Mouse (Mus musculus) intestine, embryonic 14.5 days (tissue): ENCODE data around the gene Batf. TPM values are rescaled to one million over a fixed set of nuclear protein-coding genes. Genes with fewer than 3 reads are reported as not detected.

Source experiments
- ATAC-seq: fragments of 200-750 bp; cut with Nextera tagmentation; replicated peaks from 2 replicates; pipeline ENCODE4 v1.8.0; 2017; ENCODE audit warnings: low read depth, moderate number of reproducible peaks, moderate TSS enrichment, moderate library complexity; ENCODE audit not compliant: low FRiP score, low TSS enrichment
- DNase-seq: peaks from one replicate; pipeline ENCODE4 v3.0.0-alpha.2; 2018; ENCODE audit warnings: low spot score
- H3K27ac ChIP-seq: fragments of 300-500 bp; sonication (generic); 2 replicates; pipeline ENCODE4 v1.5.1; 2014; ENCODE audit warnings: low read depth, mild to moderate bottlenecking, control low read depth
- H3K27me3 ChIP-seq: fragments of 300-500 bp; sonication (generic); replicated peaks from 2 replicates; pipeline ENCODE4 v1.6.1; 2014; ENCODE audit warnings: low read length, control low read depth; ENCODE audit not compliant: control insufficient read depth, insufficient read depth
- H3K36me3 ChIP-seq: fragments of 300-500 bp; sonication (generic); 2 replicates; pipeline ENCODE4 v1.6.1; 2014; ENCODE audit warnings: low read length, control low read depth; ENCODE audit not compliant: control insufficient read depth, insufficient read depth
- H3K4me1 ChIP-seq: fragments of 300-500 bp; sonication (generic); replicated peaks from 2 replicates; pipeline ENCODE4 v1.6.1; 2014; ENCODE audit warnings: low read length, control low read depth, mixed read lengths; ENCODE audit not compliant: control insufficient read depth, insufficient read depth
- H3K4me2 ChIP-seq: fragments of 300-500 bp; sonication (generic); 2 replicates; pipeline ENCODE4 v1.6.1; 2014; ENCODE audit warnings: low read length
- H3K4me3 ChIP-seq: fragments of 300-500 bp; sonication (generic); 2 replicates; pipeline ENCODE4 v1.5.1; 2014; ENCODE audit warnings: low read depth, low read length, control low read depth, mixed read lengths
- H3K9ac ChIP-seq: fragments of 300-500 bp; sonication (generic); 2 replicates; pipeline ENCODE4 v1.6.1; 2014; ENCODE audit warnings: mild to moderate bottlenecking, low read length
- H3K9me3 ChIP-seq: fragments of 300-500 bp; sonication (generic); 2 replicates; pipeline ENCODE4 v1.6.1; 2016; ENCODE audit warnings: low read length, control low read depth; ENCODE audit not compliant: control insufficient read depth
- WGBS: fragments of 180-500 bp; shearing (Covaris S2); extraction: QIAGEN DNeasy Blood & Tissue Kit; methylation state at CpG from one replicate; pipeline ENCODE4 v1.1.7; 2014; 5-methylcytosine and 5-hydroxymethylcytosine counted together
- polyA plus RNA-seq: library from polyadenylated mRNA; unstranded; fragments of >200 nt; fragmentation: Nextera tagmentation; extraction: Ambion mirVana; gene quantifications from 2 replicates; pipeline ENCODE4 v1.2.1, GENCODE M21; 2014

The Batf gene
- polyA plus RNA-seq, 1 experiment from 2014 or later: 3.4 TPM

DNA sequence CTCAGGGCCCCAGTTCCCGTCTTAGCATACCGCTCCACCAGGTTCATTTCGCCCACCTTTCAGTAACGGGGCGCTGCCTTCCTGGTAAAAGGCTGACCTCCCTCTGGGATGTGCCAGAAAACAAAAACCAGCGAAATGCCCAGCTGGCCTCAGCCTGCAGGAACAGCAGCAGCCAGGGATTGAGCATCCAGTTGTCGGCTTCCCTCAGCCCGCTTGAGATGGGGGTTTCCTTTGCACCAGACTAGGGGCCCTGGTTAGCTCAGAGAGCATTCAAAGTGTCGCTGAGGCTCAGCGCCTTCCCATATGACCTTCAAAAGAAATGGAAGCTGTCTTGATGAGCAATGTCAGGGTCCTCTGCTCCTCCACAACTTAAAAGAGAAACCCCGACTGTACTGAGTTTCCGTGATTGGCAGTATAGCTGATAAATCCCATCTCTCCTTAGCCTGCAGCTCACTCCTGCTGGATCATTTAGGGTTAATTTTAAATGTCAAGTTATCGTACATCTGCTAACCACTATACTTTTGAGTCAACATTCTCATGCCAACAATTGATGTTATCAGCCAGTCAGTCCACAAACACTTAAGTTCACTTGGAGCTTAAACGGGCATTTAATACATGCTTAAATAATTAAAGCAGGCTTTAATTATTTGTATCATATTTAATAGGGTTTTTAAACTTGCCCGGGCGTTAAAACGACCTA, 19.5 kb downstream of the Batf start:
- Histone ChIP-seq H3K27ac (peak overlapping the region; percentile 77; the same call in 1 of the 2 replicates), H3K4me1 (peaks cover 6% of the 10 kb centered on the region; the same call in 1 of the 2 replicates), H3K4me3 (peak overlapping the region; percentile 37), H3K27me3 (no peaks in the 10 kb centered on the region), H3K9ac (peak overlapping the region; percentile 49), H3K4me2 (peak overlapping the region; percentile 83), H3K9me3 (no peaks in the 10 kb centered on the region), H3K36me3 (no peaks in the 10 kb centered on the region)
- ATAC-seq: peak; percentile 26; the same call in 1 of the 2 replicates
- no peak for DNase-seq
- WGBS: 19% methylated on average over 17 of the region's 17 CpGs

DNA sequence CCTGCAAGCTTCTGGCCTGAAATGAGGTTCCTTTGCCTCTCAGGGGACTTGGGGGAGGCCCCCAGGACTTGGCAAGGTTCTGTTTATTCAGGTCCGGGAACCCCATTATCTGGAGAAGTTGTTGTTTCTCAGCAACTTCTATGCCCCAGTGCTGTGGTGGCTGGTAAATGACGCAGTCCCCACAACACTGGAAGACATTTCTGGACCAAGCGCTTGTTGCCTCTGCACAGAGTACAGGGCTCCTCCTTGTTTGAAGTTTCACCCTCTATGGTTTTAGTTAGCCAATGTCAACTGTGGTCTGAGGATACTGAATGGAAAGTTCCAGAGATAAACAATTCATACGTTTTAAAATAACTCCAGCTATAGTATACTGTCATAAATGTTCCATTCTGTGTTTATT, 20.4 kb downstream of the Batf start:
- Histone ChIP-seq H3K27me3 (no peaks in the 10 kb centered on the region), H3K36me3 (no peaks in the 10 kb centered on the region), H3K4me1 (peaks cover 6% of the 10 kb centered on the region; the same call in 1 of the 2 replicates), H3K9me3 (no peaks in the 10 kb centered on the region), H3K27ac (no peak overlapping the region), H3K4me2 (no peak overlapping the region), H3K9ac (no peak overlapping the region), H3K4me3 (no peak overlapping the region)
- ATAC-seq (no peak), DNase-seq (no peak)
- 52% methylated on average over 4 of the region's 4 CpGs for WGBS

DNA sequence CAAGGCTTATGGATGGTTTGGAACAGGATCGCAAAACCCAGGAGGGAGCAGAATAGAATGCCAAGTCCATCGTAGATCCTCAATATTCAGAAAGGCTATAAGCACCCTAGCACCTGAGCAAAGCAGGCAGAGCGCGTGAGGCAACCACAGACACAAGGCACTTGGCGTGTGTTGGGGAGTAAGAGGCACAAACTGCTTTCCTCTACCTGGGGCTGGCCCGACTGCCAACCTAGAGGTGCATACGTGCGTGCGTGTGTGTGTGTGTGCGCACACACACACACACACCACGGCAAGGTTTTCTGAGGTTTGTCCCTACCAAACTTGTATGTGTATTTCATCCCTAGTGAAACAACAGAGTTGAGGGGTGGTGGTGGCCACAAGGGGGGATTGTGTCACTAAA, 20.9 kb downstream of the Batf start:
- H3K4me2 ChIP-seq: no peak overlapping the region
- H3K9ac ChIP-seq: no peak overlapping the region
- no peak for ATAC-seq
- no peak overlapping the region for H3K27ac ChIP-seq
- H3K4me1 ChIP-seq: peaks cover 6% of the 10 kb centered on the region; the same call in 1 of the 2 replicates
- DNase-seq: no peak
- no peaks in the 10 kb centered on the region for H3K9me3 ChIP-seq
- H3K4me3 ChIP-seq: no peak overlapping the region
- 88% methylated on average over 11 of the region's 11 CpGs for whole genome bisulfite sequencing
- H3K36me3 ChIP-seq: no peaks in the 10 kb centered on the region
- H3K27me3 ChIP-seq: no peaks in the 10 kb centered on the region

DNA sequence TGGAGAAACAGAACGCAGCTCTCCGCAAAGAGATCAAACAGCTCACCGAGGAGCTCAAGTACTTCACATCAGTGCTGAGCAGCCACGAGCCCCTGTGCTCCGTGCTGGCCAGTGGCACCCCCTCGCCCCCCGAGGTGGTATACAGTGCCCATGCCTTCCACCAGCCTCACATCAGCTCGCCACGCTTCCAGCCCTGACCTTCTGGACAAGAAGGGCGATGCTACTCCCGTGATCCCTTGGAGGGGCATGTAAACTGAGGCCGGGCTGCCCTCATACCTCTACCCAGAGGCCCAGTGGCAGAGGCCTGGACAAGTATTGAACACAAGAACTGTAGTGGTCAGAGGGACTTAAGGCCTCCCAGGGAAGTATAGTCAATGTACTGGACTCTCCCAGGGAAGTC, 22.1 kb downstream of the Batf start:
- H3K27ac ChIP-seq: no peak overlapping the region
- H3K4me1 ChIP-seq: peaks cover 6% of the 10 kb centered on the region; the same call in 1 of the 2 replicates
- H3K4me2 ChIP-seq: no peak overlapping the region
- H3K9ac ChIP-seq: no peak overlapping the region
- no peaks in the 10 kb centered on the region for H3K36me3 ChIP-seq
- ATAC-seq: no peak
- no peak for DNase-seq
- 87% methylated on average over 12 of the region's 12 CpGs for WGBS
- no peaks in the 10 kb centered on the region for H3K27me3 ChIP-seq
- no peak overlapping the region for H3K4me3 ChIP-seq
- H3K9me3 ChIP-seq: no peaks in the 10 kb centered on the region

DNA sequence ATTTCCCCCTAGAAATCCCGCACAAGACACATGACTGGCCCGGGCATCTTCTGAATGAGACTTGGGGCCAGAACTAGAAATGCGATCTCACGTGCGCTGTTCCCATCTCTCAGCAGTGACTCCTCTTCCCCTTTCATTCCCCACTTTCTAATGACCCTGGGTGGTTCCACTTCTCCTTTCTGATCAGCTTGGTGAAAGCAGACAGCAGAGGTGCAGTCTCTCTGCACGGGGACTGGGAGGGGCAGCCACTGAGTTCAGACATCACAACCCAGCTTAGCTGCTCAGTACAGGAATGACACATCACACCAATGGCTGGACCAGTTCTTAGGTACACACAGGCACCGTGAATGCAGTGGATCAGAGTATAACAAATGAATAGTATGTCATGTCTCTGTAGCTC, 24.2 kb downstream of the Batf start:
- ATAC-seq: no peak
- Histone ChIP-seq H3K4me1 (no peaks in the 10 kb centered on the region), H3K9me3 (no peaks in the 10 kb centered on the region), H3K4me3 (no peak overlapping the region), H3K36me3 (no peaks in the 10 kb centered on the region), H3K27ac (no peak overlapping the region), H3K9ac (no peak overlapping the region), H3K27me3 (no peaks in the 10 kb centered on the region), H3K4me2 (no peak overlapping the region)
- 79% methylated on average over 7 of the region's 7 CpGs for WGBS
- DNase-seq: no peak

DNA sequence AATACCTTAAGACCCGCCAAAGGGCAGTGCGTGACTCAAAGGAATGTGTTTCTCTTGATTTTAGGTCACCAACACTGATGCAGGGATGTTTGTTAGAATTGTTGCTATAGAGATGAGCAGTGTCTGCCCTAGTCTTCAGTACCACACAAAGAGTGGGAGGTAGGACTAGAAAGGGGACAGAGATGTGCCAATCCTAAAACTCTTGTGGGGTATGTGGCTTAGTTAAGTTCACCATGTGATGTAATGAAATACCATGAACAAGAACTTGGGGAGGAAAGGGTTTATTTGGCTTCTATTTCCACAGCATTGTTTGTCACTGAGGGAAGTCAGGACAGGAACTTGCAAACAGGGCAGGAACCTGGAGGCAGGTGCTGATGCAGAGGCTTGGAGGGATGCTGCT, 26.1 kb downstream of the Batf start:
- H3K4me2 ChIP-seq: no peak overlapping the region
- H3K4me3 ChIP-seq: no peak overlapping the region
- no peaks in the 10 kb centered on the region for H3K9me3 ChIP-seq
- DNase-seq: no peak
- H3K4me1 ChIP-seq: no peaks in the 10 kb centered on the region
- 80% methylated on average over 2 of the region's 2 CpGs for WGBS
- no peaks in the 10 kb centered on the region for H3K36me3 ChIP-seq
- H3K27ac ChIP-seq: no peak overlapping the region
- no peaks in the 10 kb centered on the region for H3K27me3 ChIP-seq
- ATAC-seq: no peak
- no peak overlapping the region for H3K9ac ChIP-seq

DNA sequence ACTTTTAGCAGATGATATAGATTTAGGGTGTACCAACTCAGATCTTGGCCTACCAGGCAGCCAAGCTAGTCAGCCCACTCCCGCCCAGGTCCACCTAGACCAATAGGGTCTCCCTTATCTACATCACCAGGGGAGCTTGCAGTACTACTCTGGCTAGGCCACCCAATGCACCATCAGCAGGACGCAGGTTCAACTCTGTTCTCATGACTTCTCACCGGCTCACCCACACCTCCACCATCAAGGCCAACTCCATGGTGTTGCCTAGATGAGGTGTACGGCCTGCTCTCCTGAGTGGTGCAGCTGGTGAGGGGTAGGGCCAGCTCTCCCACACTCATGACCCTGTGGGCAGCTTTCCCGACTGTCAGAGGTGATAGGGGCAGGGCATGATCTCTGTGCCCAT, 27.7 kb downstream of the Batf start:
- ATAC-seq (no peak), DNase-seq (no peak)
- Histone ChIP-seq H3K4me1 (no peaks in the 10 kb centered on the region), H3K36me3 (no peaks in the 10 kb centered on the region), H3K9ac (no peak overlapping the region), H3K4me3 (no peak overlapping the region), H3K27me3 (no peaks in the 10 kb centered on the region), H3K9me3 (no peaks in the 10 kb centered on the region), H3K27ac (no peak overlapping the region), H3K4me2 (no peak overlapping the region)
- 96% methylated on average over 5 of the region's 5 CpGs for WGBS

DNA sequence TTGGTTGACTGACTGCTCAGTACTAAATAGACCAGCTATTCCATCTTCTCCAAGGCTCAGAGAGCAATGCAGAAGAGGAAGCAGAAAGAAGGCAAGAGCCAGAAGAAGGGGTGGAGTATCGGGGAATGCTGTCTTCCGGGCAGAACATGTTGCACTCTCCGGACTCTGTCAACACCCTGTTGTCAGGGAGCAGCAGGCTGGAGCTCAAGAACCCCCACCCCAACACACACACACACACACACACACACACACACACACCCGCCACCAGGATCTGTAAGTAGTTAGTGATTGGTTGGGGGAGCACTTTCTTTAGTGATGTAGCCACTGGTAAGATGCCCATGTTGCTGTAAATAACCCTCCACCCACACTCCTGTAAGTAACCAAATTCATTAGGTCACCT, 38.8 kb downstream of the Batf start:
- no peak for DNase-seq
- ATAC-seq: no peak
- no peaks in the 10 kb centered on the region for H3K27me3 ChIP-seq
- H3K4me3 ChIP-seq: no peak overlapping the region
- whole genome bisulfite sequencing: 52% methylated on average over 4 of the region's 4 CpGs
- H3K4me1 ChIP-seq: no peaks in the 10 kb centered on the region
- H3K36me3 ChIP-seq: no peaks in the 10 kb centered on the region
- H3K4me2 ChIP-seq: no peak overlapping the region
- no peak overlapping the region for H3K27ac ChIP-seq
- no peaks in the 10 kb centered on the region for H3K9me3 ChIP-seq
- H3K9ac ChIP-seq: no peak overlapping the region

DNA sequence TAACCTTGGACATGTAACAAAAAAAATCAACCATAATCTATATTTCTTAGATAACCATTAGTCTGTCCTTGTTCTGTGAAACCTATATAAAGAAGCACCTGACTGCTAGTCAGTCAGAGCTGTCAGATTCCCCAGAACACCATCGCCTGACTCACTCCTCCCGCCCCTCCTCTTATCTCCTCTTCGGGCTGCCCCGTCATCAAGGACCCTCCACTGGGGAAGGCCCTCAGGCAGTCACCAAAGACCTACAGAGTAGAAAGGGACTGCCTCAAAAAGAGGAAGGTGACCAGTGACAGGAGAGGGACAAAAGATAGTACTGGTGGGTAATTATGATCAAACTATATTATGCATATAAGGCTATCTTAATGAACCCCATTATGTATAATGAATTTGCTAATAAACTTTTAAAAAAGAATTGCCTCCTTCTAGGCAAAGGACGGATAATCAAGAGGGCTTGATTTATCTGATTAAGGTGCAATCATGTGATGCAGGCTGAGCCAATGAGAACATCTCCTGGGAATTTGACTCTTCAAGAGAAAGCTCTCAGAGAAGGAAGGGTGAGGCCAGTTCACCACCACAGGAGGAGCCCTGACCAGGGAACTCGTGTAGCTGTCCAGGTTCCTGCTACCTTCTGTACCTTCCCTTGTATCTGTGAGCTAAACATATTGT, 40.4 kb downstream of the Batf start:
- no peaks in the 10 kb centered on the region for H3K9me3 ChIP-seq
- no peak for DNase-seq
- H3K4me3 ChIP-seq: no peak overlapping the region
- H3K27ac ChIP-seq: no peak overlapping the region
- no peak overlapping the region for H3K4me2 ChIP-seq
- WGBS: 49% methylated on average over 6 of the region's 6 CpGs
- H3K27me3 ChIP-seq: no peaks in the 10 kb centered on the region
- no peak for ATAC-seq
- no peaks in the 10 kb centered on the region for H3K36me3 ChIP-seq
- H3K4me1 ChIP-seq: no peaks in the 10 kb centered on the region
- no peak overlapping the region for H3K9ac ChIP-seq
